Mouse (Mus musculus): ENCODE measurements around the gene Cdkn1a. TPM values are rescaled to one million over a fixed set of nuclear protein-coding genes. Genes with fewer than 3 reads are reported as not detected.

Gene Cdkn1a
- polyA plus RNA-seq, 1 experiment from 2014 or later, result 33.4 TPM

DNA sequence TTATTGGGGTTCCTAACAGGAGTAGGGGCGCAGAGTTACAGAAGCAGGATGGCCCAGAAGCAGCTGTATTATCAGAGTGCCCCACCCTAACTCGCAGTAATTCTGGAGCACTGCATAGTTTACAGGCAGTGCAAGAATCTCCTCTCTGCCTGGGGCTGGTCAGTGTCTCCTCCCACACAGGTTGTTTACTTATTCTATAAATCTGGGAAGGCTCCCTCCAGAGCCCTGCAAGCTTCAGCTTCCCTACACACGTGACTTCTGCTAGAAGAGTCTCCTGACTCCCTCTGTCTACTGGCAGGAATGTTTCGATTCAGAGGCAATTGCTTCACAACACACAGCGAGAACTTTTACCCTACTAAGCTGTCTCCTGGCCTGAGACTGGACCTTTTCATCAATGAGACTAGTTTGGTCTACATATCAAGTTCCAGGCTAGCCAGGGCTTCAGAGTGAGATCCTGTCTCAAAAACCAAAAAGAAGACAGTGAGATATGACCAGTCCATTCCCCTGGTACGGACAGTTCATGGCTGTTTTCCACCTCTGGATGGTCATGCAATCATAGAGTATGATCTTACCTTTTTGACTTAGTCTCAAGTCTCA lies 32.9 kb downstream of the Cdkn1a start:
- WGBS, result 79% methylated on average over 6 of the region's 6 CpGs
- Histone ChIP-seq H3K9me3 (ENCODE audit: control insufficient read depth, low read length) (no peaks in the 10 kb centered on the region), H3K4me3 (ENCODE audit: low read depth, low read length) (no peak overlapping the region), H3K27ac (ENCODE audit: low read depth, low read length) (no peak overlapping the region), H3K9ac (ENCODE audit: low read depth, low read length) (no peak overlapping the region), H3K4me2 (replicated peaks; ENCODE audit: low read depth, low read length) (no peak overlapping the region), H3K36me3 (ENCODE audit: control insufficient read depth, insufficient read depth, low read length) (no peaks in the 10 kb centered on the region), H3K27me3 (ENCODE audit: control insufficient read depth, insufficient read depth, low read length) (no peaks in the 10 kb centered on the region), H3K4me1 (replicated peaks; ENCODE audit: control insufficient read depth, insufficient read depth, low read length) (no peaks in the 10 kb centered on the region)
- no peak for ATAC-seq (ENCODE audit: low FRiP score)
- DNase-seq (ENCODE audit: low spot score), result no peak

GRCm38 (mm10) chr17:29126561-29126960 lies 35.8 kb downstream of the Cdkn1a start:
- no peak overlapping the region for H3K4me3 ChIP-seq (ENCODE audit: low read depth, low read length)
- 91% methylated on average over 3 of the region's 3 CpGs for WGBS
- DNase-seq (ENCODE audit: low spot score), result no peak
- H3K27ac ChIP-seq (ENCODE audit: low read depth, low read length), result no peak overlapping the region
- H3K9ac ChIP-seq (ENCODE audit: low read depth, low read length), result no peak overlapping the region
- H3K9me3 ChIP-seq (ENCODE audit: control insufficient read depth, low read length), result no peaks in the 10 kb centered on the region
- no peak for ATAC-seq (ENCODE audit: low FRiP score)
- no peaks in the 10 kb centered on the region for H3K27me3 ChIP-seq (ENCODE audit: control insufficient read depth, insufficient read depth, low read length)
- no peak overlapping the region for H3K4me2 ChIP-seq (replicated peaks; ENCODE audit: low read depth, low read length)
- H3K4me1 ChIP-seq (replicated peaks; ENCODE audit: control insufficient read depth, insufficient read depth, low read length), result no peaks in the 10 kb centered on the region
- H3K36me3 ChIP-seq (ENCODE audit: control insufficient read depth, insufficient read depth, low read length), result no peaks in the 10 kb centered on the region

DNA sequence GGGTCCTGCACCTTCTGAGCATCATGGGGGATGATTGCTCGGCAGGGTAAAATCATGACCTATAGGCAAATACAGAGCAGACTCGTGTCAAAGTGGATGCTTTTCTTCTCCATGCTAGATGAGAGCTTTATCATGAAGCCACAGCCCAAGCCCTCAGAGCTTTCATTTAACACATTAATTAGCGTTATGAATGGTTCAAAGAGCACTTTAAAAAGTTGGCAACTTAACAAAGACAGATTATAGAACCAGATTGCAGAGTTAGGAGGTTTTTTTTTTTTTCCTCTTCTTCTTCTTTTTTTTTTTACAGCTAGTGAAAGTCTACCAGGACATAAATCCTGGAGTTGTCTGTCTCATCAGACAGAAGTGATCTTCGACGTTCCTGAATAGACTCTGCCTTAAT lies 38.6 kb downstream of the Cdkn1a start:
- 48% methylated on average over 5 of the region's 5 CpGs for WGBS
- ATAC-seq (ENCODE audit: low FRiP score) (no peak), DNase-seq (ENCODE audit: low spot score) (no peak)
- H3K4me1 ChIP-seq (replicated peaks; ENCODE audit: control insufficient read depth, insufficient read depth, low read length), result no peaks in the 10 kb centered on the region
- H3K36me3 ChIP-seq (ENCODE audit: control insufficient read depth, insufficient read depth, low read length), result no peaks in the 10 kb centered on the region
- H3K27ac ChIP-seq (ENCODE audit: low read depth, low read length), result no peak overlapping the region
- no peaks in the 10 kb centered on the region for H3K27me3 ChIP-seq (ENCODE audit: control insufficient read depth, insufficient read depth, low read length)
- H3K9me3 ChIP-seq (ENCODE audit: control insufficient read depth, low read length), result no peaks in the 10 kb centered on the region
- H3K4me2 ChIP-seq (replicated peaks; ENCODE audit: low read depth, low read length), result no peak overlapping the region
- no peak overlapping the region for H3K9ac ChIP-seq (ENCODE audit: low read depth, low read length)
- no peak overlapping the region for H3K4me3 ChIP-seq (ENCODE audit: low read depth, low read length)

GRCm38 (mm10) chr17:29135066-29135465 lies 44.3 kb downstream of the Cdkn1a start:
- Histone ChIP-seq H3K27ac (ENCODE audit: low read depth, low read length) (no peak overlapping the region), H3K4me1 (replicated peaks; ENCODE audit: control insufficient read depth, insufficient read depth, low read length) (no peaks in the 10 kb centered on the region), H3K4me3 (ENCODE audit: low read depth, low read length) (no peak overlapping the region), H3K9me3 (ENCODE audit: control insufficient read depth, low read length) (no peaks in the 10 kb centered on the region), H3K9ac (ENCODE audit: low read depth, low read length) (no peak overlapping the region), H3K36me3 (ENCODE audit: control insufficient read depth, insufficient read depth, low read length) (no peaks in the 10 kb centered on the region), H3K4me2 (replicated peaks; ENCODE audit: low read depth, low read length) (no peak overlapping the region), H3K27me3 (ENCODE audit: control insufficient read depth, insufficient read depth, low read length) (no peaks in the 10 kb centered on the region)
- WGBS, result 83% methylated on average over 5 of the region's 5 CpGs
- ATAC-seq (ENCODE audit: low FRiP score) (no peak), DNase-seq (ENCODE audit: low spot score) (no peak)

DNA sequence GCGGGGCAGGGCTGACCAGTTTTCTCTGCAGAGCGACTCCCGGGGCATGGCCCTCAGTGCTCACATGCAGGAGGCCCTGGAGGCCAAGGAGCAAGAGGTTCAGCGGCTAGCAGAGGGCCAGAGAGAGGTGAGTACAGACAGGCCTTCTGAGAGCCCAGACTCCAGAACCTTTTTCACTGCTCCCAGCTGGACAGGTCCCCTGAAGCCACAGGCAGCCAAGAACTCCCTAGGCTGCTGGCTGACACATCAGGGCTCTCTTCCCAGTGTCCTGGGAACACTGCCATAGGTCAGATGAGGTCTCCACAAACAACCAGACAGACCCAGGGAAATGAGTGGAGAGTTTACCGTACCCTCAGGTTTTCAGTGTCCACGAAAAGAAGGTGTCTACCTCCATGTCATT lies 45.5 kb downstream of the Cdkn1a start:
- H3K9ac ChIP-seq (ENCODE audit: low read depth, low read length), result no peak overlapping the region
- H3K4me3 ChIP-seq (ENCODE audit: low read depth, low read length), result no peak overlapping the region
- no peaks in the 10 kb centered on the region for H3K9me3 ChIP-seq (ENCODE audit: control insufficient read depth, low read length)
- WGBS, result 67% methylated on average over 6 of the region's 6 CpGs
- DNase-seq (ENCODE audit: low spot score), result no peak
- no peaks in the 10 kb centered on the region for H3K36me3 ChIP-seq (ENCODE audit: control insufficient read depth, insufficient read depth, low read length)
- ATAC-seq (ENCODE audit: low FRiP score), result no peak
- H3K27ac ChIP-seq (ENCODE audit: low read depth, low read length), result no peak overlapping the region
- H3K4me1 ChIP-seq (replicated peaks; ENCODE audit: control insufficient read depth, insufficient read depth, low read length), result no peaks in the 10 kb centered on the region
- no peak overlapping the region for H3K4me2 ChIP-seq (replicated peaks; ENCODE audit: low read depth, low read length)
- H3K27me3 ChIP-seq (ENCODE audit: control insufficient read depth, insufficient read depth, low read length), result no peaks in the 10 kb centered on the region

DNA sequence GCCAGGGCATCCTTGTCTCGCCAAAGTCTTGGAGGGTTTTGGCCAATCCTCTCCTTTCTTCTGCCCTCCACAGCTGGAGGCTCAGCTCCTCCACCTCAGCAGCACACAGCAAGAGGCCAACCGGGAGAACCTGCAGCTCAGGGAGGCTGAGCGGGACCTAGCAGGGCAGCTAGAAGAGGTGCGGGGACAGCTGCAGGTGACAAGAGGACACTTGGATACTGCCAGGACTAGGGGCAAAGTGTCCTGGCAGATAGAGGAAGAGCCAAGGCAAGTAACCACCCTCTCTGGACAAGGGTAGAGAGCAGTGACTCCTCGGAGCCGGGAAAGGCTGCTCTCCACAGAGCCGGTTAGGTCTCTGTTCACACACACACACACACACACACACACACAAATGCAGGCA lies 47.1 kb downstream of the Cdkn1a start:
- Histone ChIP-seq H3K9ac (ENCODE audit: low read depth, low read length) (no peak overlapping the region), H3K27me3 (ENCODE audit: control insufficient read depth, insufficient read depth, low read length) (no peaks in the 10 kb centered on the region), H3K36me3 (ENCODE audit: control insufficient read depth, insufficient read depth, low read length) (no peaks in the 10 kb centered on the region), H3K4me1 (replicated peaks; ENCODE audit: control insufficient read depth, insufficient read depth, low read length) (no peaks in the 10 kb centered on the region), H3K4me3 (ENCODE audit: low read depth, low read length) (no peak overlapping the region), H3K9me3 (ENCODE audit: control insufficient read depth, low read length) (no peaks in the 10 kb centered on the region), H3K4me2 (replicated peaks; ENCODE audit: low read depth, low read length) (no peak overlapping the region), H3K27ac (ENCODE audit: low read depth, low read length) (no peak overlapping the region)
- no peak for DNase-seq (ENCODE audit: low spot score)
- 80% methylated on average over 7 of the region's 7 CpGs for WGBS
- no peak for ATAC-seq (ENCODE audit: low FRiP score)

- Histone ChIP-seq H3K4me2 (replicated peaks; ENCODE audit: low read depth, low read length) (no peak overlapping the region), H3K4me3 (ENCODE audit: low read depth, low read length) (no peak overlapping the region), H3K9ac (ENCODE audit: low read depth, low read length) (no peak overlapping the region), H3K36me3 (ENCODE audit: control insufficient read depth, insufficient read depth, low read length) (no peaks in the 10 kb centered on the region), H3K9me3 (ENCODE audit: control insufficient read depth, low read length) (no peaks in the 10 kb centered on the region), H3K27ac (ENCODE audit: low read depth, low read length) (no peak overlapping the region), H3K4me1 (replicated peaks; ENCODE audit: control insufficient read depth, insufficient read depth, low read length) (no peaks in the 10 kb centered on the region), H3K27me3 (ENCODE audit: control insufficient read depth, insufficient read depth, low read length) (no peaks in the 10 kb centered on the region)
- no peak for ATAC-seq (ENCODE audit: low FRiP score)
- DNase-seq (ENCODE audit: low spot score), result no peak
- 85% methylated on average over 3 of the region's 3 CpGs for WGBS
These were observed 50.8 kb downstream of the Cdkn1a start for GRCm38 (mm10) chr17:29141577-29141976.

DNA sequence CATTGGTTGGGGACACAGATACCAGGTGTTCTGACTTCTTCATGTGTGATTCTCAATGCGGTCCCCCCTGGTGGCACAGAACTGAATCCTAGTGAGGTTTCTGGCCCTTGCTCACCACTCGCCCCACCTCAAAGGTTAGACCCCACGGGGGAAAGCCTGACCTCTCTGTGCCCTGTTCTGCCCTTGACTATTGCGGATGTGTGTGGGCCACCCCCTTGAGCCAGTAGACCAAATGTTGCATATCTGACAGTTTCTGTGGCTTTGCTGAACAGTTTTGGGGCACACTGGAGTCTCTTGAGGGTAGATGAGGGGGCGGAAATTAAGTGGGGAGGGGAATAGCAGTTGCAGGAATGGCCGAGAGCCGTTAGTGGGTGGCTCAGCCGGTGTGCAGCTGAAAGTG lies 52.5 kb downstream of the Cdkn1a start:
- Histone ChIP-seq H3K9ac (ENCODE audit: low read depth, low read length) (no peak overlapping the region), H3K36me3 (ENCODE audit: control insufficient read depth, insufficient read depth, low read length) (no peaks in the 10 kb centered on the region), H3K27me3 (ENCODE audit: control insufficient read depth, insufficient read depth, low read length) (no peaks in the 10 kb centered on the region), H3K4me3 (ENCODE audit: low read depth, low read length) (no peak overlapping the region), H3K4me1 (replicated peaks; ENCODE audit: control insufficient read depth, insufficient read depth, low read length) (no peaks in the 10 kb centered on the region), H3K9me3 (ENCODE audit: control insufficient read depth, low read length) (no peaks in the 10 kb centered on the region), H3K27ac (ENCODE audit: low read depth, low read length) (no peak overlapping the region), H3K4me2 (replicated peaks; ENCODE audit: low read depth, low read length) (no peak overlapping the region)
- ATAC-seq (ENCODE audit: low FRiP score) (no peak), DNase-seq (ENCODE audit: low spot score) (no peak)
- WGBS, result 80% methylated on average over 8 of the region's 8 CpGs

GRCm38 (mm10) chr17:29145101-29145500 lies 54.3 kb downstream of the Cdkn1a start:
- no peaks in the 10 kb centered on the region for H3K4me1 ChIP-seq (replicated peaks; ENCODE audit: control insufficient read depth, insufficient read depth, low read length)
- no peaks in the 10 kb centered on the region for H3K9me3 ChIP-seq (ENCODE audit: control insufficient read depth, low read length)
- no peak overlapping the region for H3K4me3 ChIP-seq (ENCODE audit: low read depth, low read length)
- no peak for DNase-seq (ENCODE audit: low spot score)
- WGBS, result 93% methylated on average over 12 of the region's 12 CpGs
- no peak overlapping the region for H3K4me2 ChIP-seq (replicated peaks; ENCODE audit: low read depth, low read length)
- no peaks in the 10 kb centered on the region for H3K36me3 ChIP-seq (ENCODE audit: control insufficient read depth, insufficient read depth, low read length)
- H3K9ac ChIP-seq (ENCODE audit: low read depth, low read length), result no peak overlapping the region
- no peak overlapping the region for H3K27ac ChIP-seq (ENCODE audit: low read depth, low read length)
- H3K27me3 ChIP-seq (ENCODE audit: control insufficient read depth, insufficient read depth, low read length), result no peaks in the 10 kb centered on the region
- no peak for ATAC-seq (ENCODE audit: low FRiP score)

All from hindbrain, embryonic 11.5 days (tissue).